ENCODE assay signal across 9 mouse cellular contexts in the genomic region with DNA sequence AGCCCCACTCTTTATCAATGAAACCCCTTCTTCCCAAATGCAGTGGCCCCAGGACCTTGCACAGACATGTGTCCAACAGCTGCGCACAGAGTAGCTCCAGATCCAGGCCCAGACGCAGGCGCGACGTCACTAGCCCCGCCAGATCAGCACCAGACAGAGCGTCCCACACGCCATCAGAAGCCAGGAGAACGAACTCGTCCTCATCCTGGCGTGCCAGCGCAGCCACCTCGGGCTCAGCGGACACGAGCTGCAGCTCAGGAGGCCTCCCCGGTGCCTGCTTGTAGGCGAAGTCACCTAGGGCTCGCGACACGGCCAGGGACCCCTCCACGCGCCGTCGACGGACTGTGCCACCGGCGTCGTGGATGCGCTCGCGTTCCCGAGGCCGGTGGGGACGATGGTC. TPM values are rescaled to one million over a fixed set of nuclear protein-coding genes. Genes with fewer than 3 reads are reported as not detected.
A peak's percentile ranks its signal among the peaks of the same experiment; 100 is the strongest.
DNase-seq lines count a peak whose midpoint lies in the region; ATAC-seq and TF ChIP-seq lines count a peak whose summit lies in the region.
"Had no signal": no experiment of that assay in that cellular context is flagged by ENCODE, and none has a peak within 500 bp of the region (broad histone marks: within the 10 kb centered on the region; RNA-seq: fewer than 3 reads in every experiment).

No protein-coding gene starts in this region.

- peaks cover 21% of the 10 kb centered on the region for H3K4me1 ChIP-seq in heart, embryonic 12.5 days (replicated peaks)
- no peaks in the 10 kb centered on the region for H3K4me1 ChIP-seq in hindbrain, postnatal 0 days (ENCODE audit: insufficient read depth, low read length)
- peaks cover 14% of the 10 kb centered on the region for H3K4me1 ChIP-seq in midbrain, embryonic 16.5 days (ENCODE audit: control insufficient read depth, insufficient read depth, low read length)

- 3% methylated on average over 34 of the region's 34 CpGs for WGBS in heart, embryonic 12.5 days
- WGBS in hindbrain, postnatal 0 days: 4% methylated on average over 34 of the region's 34 CpGs
- 3% methylated on average over 34 of the region's 34 CpGs for WGBS in midbrain, embryonic 16.5 days

- no peak for DNase-seq in heart, postnatal 14 days
- DNase-seq in ZHBTc4 (ENCODE audit: low read depth, low spot score): peak; percentile 70
- DNase-seq in hindbrain, postnatal 0 days (ENCODE audit: low spot score): no peak
- DNase-seq in right cerebral cortex, postnatal 14 days: no peak
- DNase-seq in spleen, adult 18-20 months: no peak
- DNase-seq: lung, adult 18-20 months had no signal

- ATAC-seq in heart, embryonic 12.5 days (ENCODE audit: insufficient number of reproducible peaks, low FRiP score): no peak
- ATAC-seq in hindbrain, postnatal 0 days: no peak
- no peak for ATAC-seq in midbrain, embryonic 16.5 days
- ATAC-seq in granulocyte monocyte progenitor cell, adult 5-6 weeks (replicated peaks; ENCODE audit: poor library complexity, severe bottlenecking): no peak

- peaks cover 59% of the 10 kb centered on the region for H3K27me3 ChIP-seq in heart, embryonic 12.5 days (replicated peaks)
- peaks cover 37% of the 10 kb centered on the region for H3K27me3 ChIP-seq in hindbrain, postnatal 0 days (ENCODE audit: insufficient read depth, low read length)
- peaks cover 39% of the 10 kb centered on the region for H3K27me3 ChIP-seq in midbrain, embryonic 16.5 days (ENCODE audit: control insufficient read depth, insufficient read depth, low read depth, low read length)

- no peaks in the 10 kb centered on the region for H3K36me3 ChIP-seq in heart, embryonic 12.5 days
- no peaks in the 10 kb centered on the region for H3K36me3 ChIP-seq in hindbrain, postnatal 0 days (ENCODE audit: insufficient read depth, low read length)
- H3K36me3 ChIP-seq in midbrain, embryonic 16.5 days (ENCODE audit: control insufficient read depth, insufficient read depth, low read length): no peaks in the 10 kb centered on the region

- no peak for TF ChIP-seq CTCF in hindbrain, postnatal 0 days (IDR thresholded peaks at IDR 0.05; ENCODE audit: low read depth)

- no peak overlapping the region for H3K9ac ChIP-seq in heart, embryonic 12.5 days
- 0 out of 2 replicates have a peak overlapping the region, but pooled peaks have one; percentile 24 for H3K9ac ChIP-seq in hindbrain, postnatal 0 days (replicated peaks; ENCODE audit: low read length)
- peak overlapping the region; percentile 48; the same call in 1 of the 2 replicates for H3K9ac ChIP-seq in midbrain, embryonic 16.5 days (ENCODE audit: low read depth, low read length)

- H3K4me3 ChIP-seq in heart, embryonic 12.5 days: peak overlapping the region; percentile 43
- H3K4me3 ChIP-seq in hindbrain, postnatal 0 days (ENCODE audit: low read length): peak overlapping the region; percentile 35
- peak overlapping the region; percentile 40 for H3K4me3 ChIP-seq in midbrain, embryonic 16.5 days (ENCODE audit: low read depth, low read length)

- intact Hi-C loops in heart, postnatal 14 days (cut with DNase I): no loop called here

- H3K9me3 ChIP-seq in heart, embryonic 12.5 days (replicated peaks): peaks cover 5% of the 10 kb centered on the region; the same call in 1 of the 2 replicates
- H3K9me3 ChIP-seq in hindbrain, postnatal 0 days (ENCODE audit: low read length): no peaks in the 10 kb centered on the region
- no peaks in the 10 kb centered on the region for H3K9me3 ChIP-seq in midbrain, embryonic 16.5 days (replicated peaks; ENCODE audit: control insufficient read depth, low read length, poor library complexity, severe bottlenecking)

- no peak overlapping the region for H3K27ac ChIP-seq in heart, embryonic 12.5 days (ENCODE audit: poor library complexity, severe bottlenecking)
- no peak overlapping the region for H3K27ac ChIP-seq in hindbrain, postnatal 0 days
- no peak overlapping the region for H3K27ac ChIP-seq in midbrain, embryonic 16.5 days (ENCODE audit: low read length)

- peak overlapping the region; percentile 75 for H3K4me2 ChIP-seq in heart, embryonic 12.5 days
- H3K4me2 ChIP-seq in hindbrain, postnatal 0 days (ENCODE audit: low read depth, low read length): peak overlapping the region; percentile 51
- H3K4me2 ChIP-seq in midbrain, embryonic 16.5 days (ENCODE audit: low read length): peak overlapping the region; percentile 55

RNA-seq across cellular contexts. Expression of gene Ppm1n, which starts 0.8 kb away (rescaled TPM):
- not detected in 2 replicates for polyA plus RNA-seq in heart, embryonic 12.5 days (2016; fragmentation: Nextera tagmentation; extraction: Ambion mirVana)
- total RNA-seq in heart, postnatal 14 days (2021): not detected
- 2.1 and 2.9 TPM in 2 replicates for total RNA-seq in hindbrain, postnatal 0 days (2014; rRNA removed)
- 2.0 and 2.5 TPM in 2 replicates for polyA plus RNA-seq in hindbrain, postnatal 0 days (2015; fragmentation: Nextera tagmentation; extraction: Ambion mirVana)
- 1.5 and 1.6 TPM in 2 replicates for polyA plus RNA-seq in midbrain, embryonic 16.5 days (2015; fragmentation: Nextera tagmentation; extraction: Ambion mirVana)
- total RNA-seq in granulocyte monocyte progenitor cell, adult 5-6 weeks (2014; fragmentation: Nextera tagmentation): not detected in 2 replicates
- total RNA-seq in granulocyte monocyte progenitor cell, adult 5-6 weeks (2017): not detected in 2 replicates

RNA-seq across cellular contexts. Expression of gene Rtn2, which starts 3.4 kb away (rescaled TPM):
- polyA plus RNA-seq in heart, embryonic 12.5 days (2016; fragmentation: Nextera tagmentation; extraction: Ambion mirVana): 23.6 and 26.7 TPM in 2 replicates
- total RNA-seq in heart, postnatal 14 days (2021): 100 to 1,000 TPM; 106 to 122 TPM
- total RNA-seq in hindbrain, postnatal 0 days (2014; rRNA removed): 151 and 155 TPM in 2 replicates
- 98.4 and 101 TPM in 2 replicates for polyA plus RNA-seq in hindbrain, postnatal 0 days (2015; fragmentation: Nextera tagmentation; extraction: Ambion mirVana)
- polyA plus RNA-seq in midbrain, embryonic 16.5 days (2015; fragmentation: Nextera tagmentation; extraction: Ambion mirVana): 111 and 114 TPM in 2 replicates
- not detected in 2 replicates for total RNA-seq in granulocyte monocyte progenitor cell, adult 5-6 weeks (2014; fragmentation: Nextera tagmentation)
- total RNA-seq in granulocyte monocyte progenitor cell, adult 5-6 weeks (2017): not detected in 2 replicates

RNA-seq across cellular contexts. Expression of gene Vasp, which starts 7.4 kb away (rescaled TPM):
- 93.7 and 99.0 TPM in 2 replicates for polyA plus RNA-seq in heart, embryonic 12.5 days (2016; fragmentation: Nextera tagmentation; extraction: Ambion mirVana)
- total RNA-seq in heart, postnatal 14 days (2021): 10 to 100 TPM; 55.7 to 59.1 TPM
- 62.6 and 68.3 TPM in 2 replicates for total RNA-seq in hindbrain, postnatal 0 days (2014; rRNA removed)
- polyA plus RNA-seq in hindbrain, postnatal 0 days (2015; fragmentation: Nextera tagmentation; extraction: Ambion mirVana): 35.5 and 37.0 TPM in 2 replicates
- polyA plus RNA-seq in midbrain, embryonic 16.5 days (2015; fragmentation: Nextera tagmentation; extraction: Ambion mirVana): 35.5 and 40.9 TPM in 2 replicates
- 60.7 and 70.5 TPM in 2 replicates for total RNA-seq in granulocyte monocyte progenitor cell, adult 5-6 weeks (2014; fragmentation: Nextera tagmentation)
- total RNA-seq in granulocyte monocyte progenitor cell, adult 5-6 weeks (2017): 52.8 and 63.3 TPM in 2 replicates

RNA-seq across cellular contexts. Expression of gene Fosb, which starts 30.8 kb away (rescaled TPM):
- 0.37 and 0.55 TPM in 2 replicates for polyA plus RNA-seq in heart, embryonic 12.5 days (2016; fragmentation: Nextera tagmentation; extraction: Ambion mirVana)
- 1 to 10 TPM in 1 of 2 experiments, under 1 TPM in 1; 0.60 to 1.2 TPM for total RNA-seq in heart, postnatal 14 days (2021)
- 0.31 and 1.0 TPM in 2 replicates for total RNA-seq in hindbrain, postnatal 0 days (2014; rRNA removed)
- polyA plus RNA-seq in hindbrain, postnatal 0 days (2015; fragmentation: Nextera tagmentation; extraction: Ambion mirVana): 0.09 and 0.11 TPM in 2 replicates
- 0.06 TPM in 2 replicates for polyA plus RNA-seq in midbrain, embryonic 16.5 days (2015; fragmentation: Nextera tagmentation; extraction: Ambion mirVana)
- 8.1 and 13.7 TPM in 2 replicates for total RNA-seq in granulocyte monocyte progenitor cell, adult 5-6 weeks (2014; fragmentation: Nextera tagmentation)
- 19.3 and 24.4 TPM in 2 replicates for total RNA-seq in granulocyte monocyte progenitor cell, adult 5-6 weeks (2017)

RNA-seq across cellular contexts. Expression of gene Opa3, which starts 50.9 kb away (rescaled TPM):
- 37.0 and 38.4 TPM in 2 replicates for polyA plus RNA-seq in heart, embryonic 12.5 days (2016; fragmentation: Nextera tagmentation; extraction: Ambion mirVana)
- total RNA-seq in heart, postnatal 14 days (2021): 10 to 100 TPM; 54.8 to 58.3 TPM
- 44.2 and 47.7 TPM in 2 replicates for total RNA-seq in hindbrain, postnatal 0 days (2014; rRNA removed)
- 34.6 and 37.1 TPM in 2 replicates for polyA plus RNA-seq in hindbrain, postnatal 0 days (2015; fragmentation: Nextera tagmentation; extraction: Ambion mirVana)
- polyA plus RNA-seq in midbrain, embryonic 16.5 days (2015; fragmentation: Nextera tagmentation; extraction: Ambion mirVana): 33.8 and 36.5 TPM in 2 replicates
- total RNA-seq in granulocyte monocyte progenitor cell, adult 5-6 weeks (2014; fragmentation: Nextera tagmentation): 20.7 and 35.1 TPM in 2 replicates
- 14.6 and 18.3 TPM in 2 replicates for total RNA-seq in granulocyte monocyte progenitor cell, adult 5-6 weeks (2017)

Comparison
In these comparisons a context has a peak if more than half of its experiments do, and no peak if none do; other contexts are left out.
1. RNA of gene Rtn2, which starts 3.4 kb away (total RNA-seq): 151 to 155 TPM in hindbrain, postnatal 0 days and 106 to 122 TPM in heart, postnatal 14 days; not detected in granulocyte monocyte progenitor cell, adult 5-6 weeks; every median in the first group is over 100 times any median in the second.
2. Peak in every context shown above with its lines, with median percentiles within 50 percentile points of each other: H3K4me2 ChIP-seq and H3K4me3 ChIP-seq.